Mouse (Mus musculus) small intestine, adult 2 months (tissue): ENCODE data around the gene Dab2ip. TPM values are rescaled to one million over a fixed set of nuclear protein-coding genes. Genes with fewer than 3 reads are reported as not detected.

Experiments
- H3K27ac ChIP-seq: fragments of 200-500 bp; 2 replicates; pipeline ENCODE4 v1.5.1; 2012; ENCODE audit warnings: low read depth, low read length, control low read depth, inconsistent platforms; ENCODE audit not compliant: insufficient read depth
- H3K27me3 ChIP-seq: fragments of 200-500 bp; 2 replicates; pipeline ENCODE4 v1.6.1; 2012; ENCODE audit warnings: mild to moderate bottlenecking, moderate library complexity, low read length, inconsistent platforms; ENCODE audit not compliant: control insufficient read depth, insufficient read depth
- H3K36me3 ChIP-seq: fragments of 200-500 bp; 2 replicates; pipeline ENCODE4 v1.6.1; 2012; ENCODE audit warnings: mild to moderate bottlenecking, low read length, control low read depth, inconsistent platforms; ENCODE audit not compliant: control insufficient read depth, insufficient read depth
- H3K4me1 ChIP-seq: fragments of 200-500 bp; 2 replicates; pipeline ENCODE4 v1.6.1; 2012; ENCODE audit warnings: low read length, inconsistent platforms, mixed read lengths; ENCODE audit not compliant: control insufficient read depth, insufficient read depth, insufficient read length
- H3K4me3 ChIP-seq: fragments of 200-500 bp; 2 replicates; pipeline ENCODE4 v1.5.1; 2012; ENCODE audit warnings: low read depth, mild to moderate bottlenecking, control low read depth, inconsistent platforms, low read length, moderate library complexity
- CTCF ChIP-seq: fragments of 200-500 bp; IDR thresholded peaks from 2 replicates; pipeline ENCODE4 v1.5.1; 2012; ENCODE audit warnings: low read depth, mild to moderate bottlenecking, control low read depth, inconsistent platforms, low read length, moderate library complexity, mixed read lengths; ENCODE audit not compliant: insufficient replicate concordance, insufficient read length; ENCODE audit errors: extremely low read depth
- POLR2A ChIP-seq: fragments of 200-500 bp; IDR thresholded peaks from 2 replicates; pipeline ENCODE4 v1.6.1; 2012; ENCODE audit warnings: low read depth, mild to moderate bottlenecking, control low read depth, inconsistent platforms, low read length, moderate library complexity
- WGBS: fragments of 180-500 bp; shearing (Covaris S2); methylation state at CpG from one replicate; pipeline ENCODE4 v1.1.7; 2018; 5-methylcytosine and 5-hydroxymethylcytosine counted together
- polyA plus RNA-seq: library from polyadenylated mRNA; depleted of rRNA; stranded (reverse); fragments of >200 nt; gene quantifications from 2 replicates; pipeline ENCODE4 v1.2.3, GENCODE M21; 2012

The Dab2ip gene
- polyA plus RNA-seq, 1 experiment = 140 TPM

DNA sequence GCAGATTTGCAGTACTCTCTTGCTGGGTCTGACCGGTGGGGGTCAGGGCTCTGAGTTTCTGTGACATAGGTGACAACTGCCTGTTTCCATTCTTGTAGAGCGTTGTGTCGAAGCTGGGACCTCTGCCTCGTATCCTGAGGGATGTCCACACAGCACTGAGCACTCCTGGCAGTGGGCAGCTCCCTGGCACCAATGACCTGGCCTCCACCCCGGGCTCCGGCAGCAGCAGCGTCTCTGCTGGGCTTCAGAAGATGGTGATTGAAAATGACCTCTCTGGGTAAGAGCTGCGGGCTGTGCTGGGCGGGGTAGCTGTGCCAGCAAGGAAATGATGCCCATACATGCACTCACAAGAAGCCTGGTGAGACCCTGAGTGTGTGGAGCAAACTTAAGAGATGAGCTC lies 160.6 kb downstream of the Dab2ip start:
- H3K36me3 ChIP-seq = peaks cover 91% of the 10 kb centered on the region
- H3K27ac ChIP-seq = no peak overlapping the region
- 95% methylated on average over 9 of the region's 9 CpGs for WGBS

DNA sequence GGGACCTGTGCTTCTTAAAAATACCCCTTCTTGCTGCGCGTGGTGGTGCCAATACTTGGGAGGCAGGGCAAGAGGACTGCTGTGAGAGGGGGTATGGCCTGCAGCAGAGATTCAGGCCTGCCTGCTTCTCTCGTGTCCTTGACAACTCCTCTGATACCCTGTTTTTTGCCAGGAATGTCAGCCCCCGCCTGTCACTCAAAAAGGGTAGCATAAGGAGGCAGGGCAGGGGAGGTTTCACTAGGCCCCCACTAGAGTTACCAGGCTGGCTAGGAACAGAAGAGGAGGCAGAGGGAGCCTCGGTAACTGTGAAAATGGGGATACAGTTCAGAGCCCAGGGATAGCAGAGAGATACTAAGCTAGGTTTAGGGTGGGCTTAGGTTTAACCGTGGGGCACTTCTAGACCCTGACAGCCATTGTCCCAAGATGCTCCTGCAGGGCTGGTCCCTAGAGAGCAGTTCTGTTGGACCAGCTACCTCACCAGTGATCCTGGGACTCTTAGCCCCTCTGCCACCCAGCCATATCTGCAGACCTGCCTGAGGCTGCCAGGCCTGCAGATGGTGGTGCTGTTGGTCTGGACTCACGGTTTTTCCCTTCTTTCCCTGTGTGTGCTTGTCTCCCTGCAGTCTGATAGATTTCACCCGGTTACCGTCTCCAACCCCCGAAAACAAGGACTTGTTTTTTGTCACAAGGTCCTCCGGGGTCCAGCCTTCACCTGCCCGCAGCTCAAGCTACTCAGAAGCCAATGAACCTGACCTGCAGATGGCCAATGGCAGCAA lies 161.4 kb downstream of the Dab2ip start:
- Histone ChIP-seq H3K4me3 (no peak overlapping the region), H3K36me3 (peaks cover 90% of the 10 kb centered on the region), H3K4me1 (no peaks in the 10 kb centered on the region), H3K27ac (no peak overlapping the region), H3K27me3 (no peaks in the 10 kb centered on the region)
- TF ChIP-seq POLR2A (no peak), CTCF (no peak)
- WGBS = 88% methylated on average over 12 of the region's 12 CpGs

More for the DNA sequence above, 160.6 kb downstream of the Dab2ip start:
- no peak for TF ChIP-seq POLR2A
- TF ChIP-seq CTCF = no peak
- Histone ChIP-seq H3K4me3 (no peak overlapping the region), H3K4me1 (no peaks in the 10 kb centered on the region), H3K27me3 (no peaks in the 10 kb centered on the region)

DNA sequence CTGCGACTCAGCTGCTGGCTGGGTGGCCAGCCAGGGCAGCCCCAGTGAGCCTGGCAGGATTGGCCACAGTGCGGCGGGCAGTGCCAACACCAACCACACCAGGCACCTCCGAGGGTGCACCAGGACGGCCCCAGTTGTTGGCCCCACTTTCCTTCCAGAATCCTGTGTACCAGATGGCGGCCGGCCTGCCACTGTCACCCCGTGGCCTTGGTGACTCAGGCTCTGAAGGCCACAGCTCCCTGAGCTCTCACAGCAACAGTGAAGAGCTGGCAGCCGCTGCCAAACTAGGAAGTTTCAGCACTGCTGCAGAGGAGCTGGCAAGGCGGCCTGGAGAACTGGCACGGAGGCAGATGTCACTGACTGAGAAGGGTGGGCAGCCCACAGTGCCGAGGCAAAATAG lies 162.0 kb downstream of the Dab2ip start:
- Histone ChIP-seq H3K27ac (no peak overlapping the region), H3K27me3 (no peaks in the 10 kb centered on the region), H3K36me3 (peaks cover 89% of the 10 kb centered on the region), H3K4me3 (no peak overlapping the region), H3K4me1 (no peaks in the 10 kb centered on the region)
- TF ChIP-seq POLR2A (no peak), CTCF (no peak)
- whole genome bisulfite sequencing = 87% methylated on average over 12 of the region's 12 CpGs

GRCm38 (mm10) chr2:35720550-35720949 lies 162.5 kb downstream of the Dab2ip start:
- TF ChIP-seq POLR2A = no peak
- TF ChIP-seq CTCF = no peak
- WGBS = 85% methylated on average over 13 of the region's 13 CpGs
- Histone ChIP-seq H3K27me3 (no peaks in the 10 kb centered on the region), H3K36me3 (peaks cover 89% of the 10 kb centered on the region), H3K4me3 (no peak overlapping the region), H3K4me1 (no peaks in the 10 kb centered on the region), H3K27ac (no peak overlapping the region)

- no peaks in the 10 kb centered on the region for H3K4me1 ChIP-seq
- 91% methylated on average over 9 of the region's 9 CpGs for WGBS
- H3K36me3 ChIP-seq = peaks cover 91% of the 10 kb centered on the region
- no peak overlapping the region for H3K4me3 ChIP-seq
- no peaks in the 10 kb centered on the region for H3K27me3 ChIP-seq
- no peak overlapping the region for H3K27ac ChIP-seq
- TF ChIP-seq POLR2A (no peak), CTCF (no peak)
Observed at GRCm38 (mm10) chr2:35720956-35721355, 162.9 kb downstream of the Dab2ip start.

DNA sequence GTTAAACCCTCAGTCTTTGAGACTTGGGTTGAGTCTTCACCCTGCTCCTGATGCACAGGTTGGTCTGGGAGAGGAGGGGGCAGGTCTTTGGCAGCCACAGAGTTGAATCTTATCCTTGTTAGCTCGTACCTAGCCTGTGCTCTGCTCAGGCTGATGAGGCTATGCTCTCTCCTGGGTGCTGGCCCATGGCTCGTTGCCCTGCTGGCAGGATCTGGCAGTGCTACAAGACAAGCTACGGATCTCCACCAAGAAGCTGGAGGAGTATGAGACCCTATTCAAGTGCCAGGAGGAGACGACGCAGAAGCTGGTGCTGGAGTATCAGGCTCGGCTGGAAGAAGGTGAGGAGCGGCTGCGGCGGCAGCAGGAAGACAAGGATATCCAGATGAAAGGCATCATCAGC lies 164.8 kb downstream of the Dab2ip start:
- H3K36me3 ChIP-seq = peaks cover 92% of the 10 kb centered on the region
- 91% methylated on average over 9 of the region's 9 CpGs for WGBS
- no peak for TF ChIP-seq POLR2A
- TF ChIP-seq CTCF = no peak
- H3K27ac ChIP-seq = no peak overlapping the region
- no peaks in the 10 kb centered on the region for H3K27me3 ChIP-seq
- H3K4me3 ChIP-seq = no peak overlapping the region
- no peaks in the 10 kb centered on the region for H3K4me1 ChIP-seq

GRCm38 (mm10) chr2:35723267-35723666 lies 165.2 kb downstream of the Dab2ip start:
- Histone ChIP-seq H3K36me3 (peaks cover 92% of the 10 kb centered on the region), H3K4me1 (0 out of 2 replicates have a peak, but pooled peaks cover 2% of the 10 kb centered on the region), H3K4me3 (no peak overlapping the region), H3K27ac (no peak overlapping the region), H3K27me3 (no peaks in the 10 kb centered on the region)
- WGBS = 91% methylated on average over 6 of the region's 6 CpGs
- TF ChIP-seq CTCF = no peak
